Mouse (Mus musculus): Measurements from ENCODE around the gene Efhd1.

The Efhd1 gene

GRCm38 (mm10) chr1:87264134-87265006, at the start of gene Efhd1:
Gene Efhd1, plus strand, starts transcription at chr1:87264363.
- in situ Hi-C loops (cut with MboI; ENCODE audit: low pct_unique_long_range_greater_than_20kb in 1 of 2, low sequenced_read_pairs in 2 of 2, unreplicated experiment in 1 of 2) = no loop called here

DNA sequence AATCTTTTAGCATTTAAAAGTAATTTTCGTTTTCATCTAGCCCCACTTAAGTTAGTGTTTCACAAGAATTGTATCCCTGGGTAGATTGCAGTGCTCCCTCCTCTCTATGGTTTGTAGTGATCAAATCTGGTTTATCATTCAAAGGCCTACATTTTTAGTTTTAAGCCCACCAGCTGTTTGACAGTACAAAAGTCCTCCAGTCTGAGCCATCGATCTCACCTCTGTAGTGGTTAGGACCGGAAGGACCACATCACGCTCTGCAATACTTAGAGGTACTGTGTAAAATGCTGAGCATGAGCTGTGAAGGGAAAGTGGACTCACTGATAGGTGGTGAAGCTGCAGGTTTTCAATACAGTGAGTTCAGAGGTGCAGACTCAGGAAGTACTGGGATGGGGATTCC, 49.4 kb upstream of the Efhd1 start:
- in situ Hi-C loops (cut with MboI; ENCODE audit: low pct_unique_long_range_greater_than_20kb in 1 of 2, low sequenced_read_pairs in 2 of 2, unreplicated experiment in 1 of 2) = no loop called here

DNA sequence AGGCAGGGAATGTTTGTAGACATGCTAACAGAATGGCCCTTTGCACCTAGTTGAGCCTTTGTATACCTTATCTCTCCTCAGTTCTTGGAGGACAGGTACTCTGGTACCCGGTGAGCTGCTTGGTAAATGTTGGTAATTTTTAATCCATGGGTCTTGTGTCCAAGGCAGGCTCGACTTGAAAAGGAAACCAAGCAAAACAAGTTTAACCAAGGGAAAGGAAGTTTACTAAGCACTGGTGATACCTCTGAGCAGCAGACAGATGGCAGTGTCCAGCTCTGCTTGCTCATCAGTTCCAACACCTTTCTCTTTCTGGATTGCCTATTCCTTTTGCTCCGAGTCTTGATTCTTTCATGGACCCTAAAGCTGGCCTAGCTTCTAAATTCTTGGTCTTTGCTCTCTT, 46.2 kb upstream of the Efhd1 start:
- in situ Hi-C loops (cut with MboI; ENCODE audit: low pct_unique_long_range_greater_than_20kb in 1 of 2, low sequenced_read_pairs in 2 of 2, unreplicated experiment in 1 of 2) = no loop called here

DNA sequence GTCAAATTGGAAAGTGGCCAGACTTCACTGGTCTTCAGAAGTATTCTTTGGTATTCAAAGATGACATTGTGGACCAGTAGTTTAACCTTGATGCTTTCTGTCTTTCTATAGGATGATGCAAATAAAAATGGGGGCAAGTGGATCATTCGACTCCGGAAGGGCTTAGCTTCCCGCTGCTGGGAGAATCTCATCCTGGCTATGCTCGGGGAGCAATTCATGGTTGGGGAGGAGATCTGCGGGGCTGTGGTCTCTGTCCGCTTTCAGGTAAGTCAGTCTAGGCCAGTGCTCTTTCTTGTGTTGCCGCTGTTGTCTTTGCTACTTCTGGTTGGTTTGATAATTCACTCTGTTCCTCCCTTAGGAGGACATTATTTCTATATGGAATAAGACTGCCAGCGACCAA, 38.4 kb upstream of the Efhd1 start:
- in situ Hi-C loops (cut with MboI; ENCODE audit: low pct_unique_long_range_greater_than_20kb in 1 of 2, low sequenced_read_pairs in 2 of 2, unreplicated experiment in 1 of 2) = no loop called here

DNA sequence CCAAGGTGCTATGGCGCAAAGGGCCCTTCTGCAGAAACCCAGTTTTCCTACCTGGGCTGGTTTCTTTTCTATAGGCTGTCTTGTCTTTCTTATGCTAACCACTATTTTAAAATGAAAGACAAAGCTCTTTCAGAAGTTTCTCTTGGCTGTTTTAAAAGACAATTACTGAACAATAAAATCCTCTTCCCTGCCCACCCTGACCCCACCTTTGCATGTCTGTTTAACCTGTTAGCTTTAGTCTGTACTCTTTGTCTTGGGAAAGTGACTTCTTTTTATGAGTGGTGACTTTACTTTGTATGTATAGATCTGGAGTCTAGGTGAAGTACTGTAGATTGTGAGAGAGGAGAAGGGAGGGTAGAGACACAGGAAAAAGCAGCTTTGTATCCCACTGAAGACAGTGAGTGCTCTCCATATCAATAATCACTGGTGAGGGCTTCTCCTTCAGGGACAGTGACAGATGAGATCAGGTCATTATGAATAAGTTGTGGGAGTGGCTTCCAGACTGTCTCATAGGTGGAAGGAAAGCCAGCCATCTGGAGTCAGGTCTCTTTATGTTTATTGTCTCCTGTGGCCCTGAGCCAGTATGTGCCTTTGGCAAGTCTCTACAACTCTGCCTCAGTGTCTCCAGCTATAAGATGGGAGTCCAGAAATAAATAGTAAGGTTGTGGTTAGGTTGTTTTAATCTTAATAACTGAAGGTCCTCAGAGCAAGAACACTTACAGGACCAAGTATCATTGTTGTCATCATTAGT, 37.6 kb upstream of the Efhd1 start:
- in situ Hi-C loops (cut with MboI; ENCODE audit: low pct_unique_long_range_greater_than_20kb in 1 of 2, low sequenced_read_pairs in 2 of 2, unreplicated experiment in 1 of 2) = no loop called here

DNA sequence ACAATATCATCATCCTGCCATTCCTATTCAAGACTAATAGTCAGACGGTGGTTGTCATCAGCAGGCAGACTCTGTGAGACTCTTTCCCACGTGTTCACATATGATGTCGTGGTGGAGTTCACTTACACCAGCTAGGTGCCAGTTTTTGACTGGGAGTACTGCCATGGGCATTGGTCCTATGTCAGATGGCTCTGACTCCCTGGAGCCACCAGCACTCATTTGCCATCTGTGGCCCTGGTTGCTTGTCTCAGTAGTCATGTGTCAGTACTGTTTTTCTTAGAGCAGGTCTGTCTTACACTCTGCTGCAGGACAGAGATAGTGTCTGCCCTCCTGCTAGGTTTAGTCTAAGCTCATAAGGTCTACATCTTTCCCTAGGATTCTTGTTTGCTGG, 37.0 kb upstream of the Efhd1 start:
- in situ Hi-C loops (cut with MboI; ENCODE audit: low pct_unique_long_range_greater_than_20kb in 1 of 2, low sequenced_read_pairs in 2 of 2, unreplicated experiment in 1 of 2) = no loop called here

DNA sequence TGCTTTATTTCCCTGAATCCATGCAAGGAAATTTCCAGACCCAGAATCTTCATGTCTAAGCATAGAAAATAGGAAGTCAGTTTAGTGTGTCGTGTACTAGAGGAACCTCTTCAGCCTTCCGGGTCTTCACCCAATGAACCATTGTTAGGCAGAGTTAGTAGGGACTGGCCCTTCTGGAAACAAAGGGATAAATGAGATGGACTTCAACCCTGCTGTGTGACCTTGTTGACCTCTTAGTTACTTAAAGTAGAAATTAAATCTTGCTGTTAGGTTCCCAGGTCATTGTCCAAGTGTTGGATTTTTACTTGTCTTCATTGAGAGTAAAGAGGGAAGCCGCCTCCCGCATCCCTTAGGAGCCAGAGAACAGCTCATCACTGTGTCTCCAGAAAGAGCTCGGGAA, 33.6 kb upstream of the Efhd1 start:
- in situ Hi-C loops (cut with MboI; ENCODE audit: low pct_unique_long_range_greater_than_20kb in 1 of 2, low sequenced_read_pairs in 2 of 2, unreplicated experiment in 1 of 2) = no loop called here

GRCm38 (mm10) chr1:87232197-87232596, 32.0 kb upstream of the Efhd1 start:
- in situ Hi-C loops (cut with MboI; ENCODE audit: low pct_unique_long_range_greater_than_20kb in 1 of 2, low sequenced_read_pairs in 2 of 2, unreplicated experiment in 1 of 2) = no loop called here

DNA sequence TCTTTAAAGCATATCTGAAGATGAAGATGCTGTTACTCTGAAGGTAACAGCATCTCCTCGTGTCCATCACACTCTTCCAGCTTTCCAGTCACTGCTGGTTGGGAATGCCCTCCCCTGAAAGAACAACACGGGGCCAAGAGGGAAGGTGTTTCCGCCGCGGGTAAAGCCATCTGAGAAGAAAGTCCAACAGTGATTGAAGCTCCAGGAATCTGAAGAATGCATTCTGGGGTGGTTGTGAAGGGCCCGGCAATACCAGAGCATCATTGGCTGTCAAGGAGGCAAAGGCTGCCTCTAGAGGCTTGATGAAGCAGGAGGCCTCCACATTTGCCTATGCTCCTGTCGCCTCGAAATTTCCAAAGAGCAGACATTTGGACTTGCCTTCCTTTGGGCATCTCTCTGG, 25.1 kb upstream of the Efhd1 start:
- in situ Hi-C loops (cut with MboI; ENCODE audit: low pct_unique_long_range_greater_than_20kb in 1 of 2, low sequenced_read_pairs in 2 of 2, unreplicated experiment in 1 of 2) = no loop called here

DNA sequence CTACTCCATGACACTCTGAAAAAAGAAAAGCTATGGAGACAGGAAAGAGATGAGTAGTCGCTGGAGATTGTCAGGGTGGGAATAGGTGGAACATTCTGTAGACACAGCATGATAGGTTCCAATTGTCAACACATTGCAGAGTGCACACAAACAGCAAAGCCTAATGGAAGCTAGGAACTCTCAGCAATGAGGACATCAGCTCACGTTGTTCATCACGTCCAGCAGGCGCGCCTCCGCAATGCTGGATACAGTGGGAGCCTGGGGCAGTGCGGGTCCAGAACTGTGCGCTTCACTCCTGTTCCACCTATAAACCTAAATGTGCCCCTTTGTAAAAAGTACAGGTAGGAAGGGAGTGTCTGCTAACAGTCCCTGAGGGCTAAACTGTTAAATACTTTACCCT, 21.1 kb upstream of the Efhd1 start:
- in situ Hi-C loops (cut with MboI; ENCODE audit: low pct_unique_long_range_greater_than_20kb in 1 of 2, low sequenced_read_pairs in 2 of 2, unreplicated experiment in 1 of 2) = no loop called here

DNA sequence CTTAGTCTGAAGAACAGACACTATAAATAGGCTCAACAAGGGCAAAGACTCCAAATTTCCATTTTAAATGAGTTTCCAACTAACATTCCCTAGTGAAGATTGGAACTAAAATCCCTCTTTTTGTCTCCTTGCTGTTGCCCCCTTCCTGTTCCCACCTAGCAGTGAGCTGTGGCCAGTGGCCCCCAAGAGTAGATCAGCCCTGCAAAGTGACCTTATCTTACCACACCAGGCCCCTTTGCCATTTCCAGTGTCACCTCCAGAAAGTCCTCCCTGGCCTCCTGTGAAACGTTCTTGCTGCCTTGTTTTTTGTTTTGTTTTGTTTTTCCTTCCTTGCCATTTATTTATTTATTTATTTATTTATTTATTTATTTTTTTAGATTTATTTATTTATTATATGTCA, 18.7 kb upstream of the Efhd1 start:
- in situ Hi-C loops (cut with MboI; ENCODE audit: low pct_unique_long_range_greater_than_20kb in 1 of 2, low sequenced_read_pairs in 2 of 2, unreplicated experiment in 1 of 2) = no loop called here

DNA sequence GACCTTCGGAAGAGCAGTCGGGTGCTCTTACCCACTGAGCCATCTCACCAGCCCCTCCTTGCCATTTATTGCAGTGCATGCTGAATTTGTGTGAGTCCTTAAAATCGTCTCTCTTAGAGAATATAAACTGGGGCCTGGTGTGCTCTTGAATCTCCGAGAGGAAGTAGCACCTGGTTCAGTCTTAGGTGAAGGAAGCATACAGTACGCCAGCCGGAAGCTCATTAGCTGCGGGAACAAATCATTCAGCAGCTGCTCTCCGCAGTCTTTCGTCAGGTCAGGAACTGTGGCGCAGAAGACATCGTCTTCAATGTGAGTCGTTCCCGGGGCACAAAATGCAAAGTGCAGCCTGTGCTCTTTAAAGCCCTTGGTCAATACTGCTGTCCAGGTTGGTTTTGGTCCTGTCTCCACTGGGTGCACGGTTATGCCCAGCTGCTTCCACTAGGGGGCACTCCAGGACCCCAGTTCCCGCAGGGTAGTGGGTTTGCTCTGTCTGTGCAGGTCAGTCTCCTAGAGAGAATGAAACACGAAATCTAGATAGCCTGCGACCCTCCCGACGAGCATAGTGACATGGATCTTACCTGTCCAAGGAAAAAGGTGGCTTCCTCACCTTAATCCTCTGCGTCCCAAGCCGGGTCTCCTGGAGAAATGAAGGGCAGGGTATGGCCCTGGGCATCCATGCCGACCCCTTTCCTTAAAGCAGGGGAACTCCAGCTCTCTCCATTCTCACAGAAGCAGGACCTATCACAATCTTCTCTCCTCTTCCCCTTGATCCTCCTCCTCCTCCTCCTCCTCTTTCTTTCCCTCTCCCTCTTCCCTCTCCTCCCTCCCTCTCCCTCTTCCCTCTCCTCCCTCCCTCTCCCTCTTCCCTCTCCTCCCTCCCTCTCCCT, 18.0 kb upstream of the Efhd1 start:
- in situ Hi-C loops (cut with MboI; ENCODE audit: low pct_unique_long_range_greater_than_20kb in 1 of 2, low sequenced_read_pairs in 2 of 2, unreplicated experiment in 1 of 2) = no loop called here

DNA sequence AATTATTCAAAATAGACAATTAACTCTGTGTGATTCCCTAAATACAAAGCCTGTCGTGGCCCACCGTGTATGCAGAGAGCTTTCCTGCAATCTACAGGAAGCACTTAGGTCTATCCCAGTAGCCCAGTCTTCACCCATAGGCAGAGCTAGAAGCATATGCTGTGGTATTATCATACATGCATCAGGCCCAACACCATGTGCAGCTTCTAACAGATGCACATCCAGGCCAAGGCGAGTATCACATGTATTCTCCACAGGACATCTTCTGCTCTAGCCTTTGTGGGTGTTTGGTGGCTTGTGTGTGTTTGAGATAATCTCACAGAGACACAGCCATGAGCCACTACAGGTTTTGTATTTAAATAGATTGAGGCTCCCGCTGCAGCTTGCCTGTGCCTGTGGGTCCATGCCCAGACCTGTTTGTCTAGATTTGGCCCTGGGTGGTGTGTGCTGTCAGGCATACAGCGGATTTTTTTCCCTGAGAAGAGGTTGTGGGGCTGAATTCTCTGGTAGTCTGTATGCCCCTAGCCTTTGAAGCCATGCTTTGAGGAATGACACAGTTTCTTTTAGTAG, 12.0 kb upstream of the Efhd1 start:
- in situ Hi-C loops (cut with MboI; ENCODE audit: low pct_unique_long_range_greater_than_20kb in 1 of 2, low sequenced_read_pairs in 2 of 2, unreplicated experiment in 1 of 2) = no loop called here

- in situ Hi-C loops (cut with MboI; ENCODE audit: low pct_unique_long_range_greater_than_20kb in 1 of 2, low sequenced_read_pairs in 2 of 2, unreplicated experiment in 1 of 2) = no loop called here
Observed at GRCm38 (mm10) chr1:87255173-87255572, 9.0 kb upstream of the Efhd1 start.

DNA sequence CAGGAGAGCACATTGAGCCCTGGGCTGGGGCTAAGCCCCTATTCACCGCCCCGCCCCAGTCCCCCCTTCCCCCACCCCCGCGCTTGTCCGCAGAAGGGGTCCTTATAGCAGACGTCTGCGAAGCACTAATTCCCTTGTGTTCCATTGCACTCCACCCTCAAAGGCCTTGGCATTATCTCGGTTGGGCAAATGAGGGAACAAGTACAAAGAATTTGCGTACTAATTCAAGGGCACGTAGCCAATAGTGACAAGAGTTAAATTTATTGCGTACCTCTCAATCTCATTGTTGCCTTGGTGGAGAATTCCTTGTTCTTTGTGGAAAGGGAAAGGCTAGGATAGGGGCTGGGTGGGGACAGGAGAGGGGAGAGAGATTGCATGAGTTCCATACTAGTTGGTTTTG, 6.5 kb upstream of the Efhd1 start:
- in situ Hi-C loops (cut with MboI; ENCODE audit: low pct_unique_long_range_greater_than_20kb in 1 of 2, low sequenced_read_pairs in 2 of 2, unreplicated experiment in 1 of 2) = no loop called here

DNA sequence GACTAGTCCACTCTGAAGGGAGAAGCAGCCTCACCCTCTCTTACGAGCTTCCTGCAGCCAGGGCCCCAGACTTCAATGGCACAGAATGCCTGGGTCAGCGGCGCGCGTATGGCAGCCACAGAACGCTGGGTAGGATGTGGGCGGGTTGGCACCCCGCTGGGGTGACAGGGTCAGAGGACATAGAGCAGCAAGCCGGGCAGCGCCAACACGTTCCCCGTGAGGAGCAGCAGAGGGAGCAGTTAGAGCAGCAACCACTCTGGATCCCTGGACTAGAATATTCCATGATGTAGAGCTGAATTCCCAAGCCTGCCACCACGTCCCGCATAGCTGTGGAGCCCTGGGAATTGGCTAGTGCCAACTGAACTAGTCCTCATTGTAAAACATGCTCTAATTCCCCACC, 5.7 kb upstream of the Efhd1 start:
- in situ Hi-C loops (cut with MboI; ENCODE audit: low pct_unique_long_range_greater_than_20kb in 1 of 2, low sequenced_read_pairs in 2 of 2, unreplicated experiment in 1 of 2) = no loop called here

- in situ Hi-C loops (cut with MboI; ENCODE audit: low pct_unique_long_range_greater_than_20kb in 1 of 2, low sequenced_read_pairs in 2 of 2, unreplicated experiment in 1 of 2) = no loop called here
Observed at GRCm38 (mm10) chr1:87259316-87259715, 4.8 kb upstream of the Efhd1 start.

- in situ Hi-C loops (cut with MboI; ENCODE audit: low pct_unique_long_range_greater_than_20kb in 1 of 2, low sequenced_read_pairs in 2 of 2, unreplicated experiment in 1 of 2) = no loop called here
Observed at GRCm38 (mm10) chr1:87263257-87263656, 906 bp upstream of the Efhd1 start.

GRCm38 (mm10) chr1:87263796-87264133, 398 bp upstream of the Efhd1 start:
- in situ Hi-C loops (cut with MboI; ENCODE audit: low pct_unique_long_range_greater_than_20kb in 1 of 2, low sequenced_read_pairs in 2 of 2, unreplicated experiment in 1 of 2) = no loop called here
